Mouse (Mus musculus) erythroblast, embryonic 14.5 days (primary cell): ENCODE data around the gene Arhgap15. TPM values are rescaled to one million over a fixed set of nuclear protein-coding genes. Genes with fewer than 3 reads are reported as not detected.

ENCODE experiments used
- H3K27me3 ChIP-seq: 2 replicates; pipeline ENCODE4 v1.6.1; 2012; ENCODE audit warnings: inconsistent platforms; ENCODE audit not compliant: control insufficient read depth
- H3K36me3 ChIP-seq: 2 replicates; pipeline ENCODE4 v1.6.1; 2012; ENCODE audit warnings: mild to moderate bottlenecking, inconsistent platforms; ENCODE audit not compliant: control insufficient read depth
- H3K4me1 ChIP-seq: 2 replicates; pipeline ENCODE4 v1.6.1; 2012; ENCODE audit warnings: inconsistent platforms; ENCODE audit not compliant: control insufficient read depth
- H3K4me3 ChIP-seq: replicated peaks from 2 replicates; pipeline ENCODE3; 2012; ENCODE audit warnings: moderate library complexity, mild to moderate bottlenecking, inconsistent platforms
- H3K9me3 ChIP-seq: 2 replicates; pipeline ENCODE4 v1.6.1; 2012; ENCODE audit warnings: low read length, inconsistent platforms, mixed read lengths; ENCODE audit not compliant: control insufficient read depth
- GATA1 ChIP-seq: IDR thresholded peaks from 2 replicates; pipeline ENCODE4 v1.6.1; 2012; ENCODE audit warnings: low read length, inconsistent platforms, mixed read lengths
- TAL1 ChIP-seq: IDR thresholded peaks from 3 replicates; pipeline ENCODE4 v1.6.1; 2012; ENCODE audit warnings: low read length, inconsistent platforms, mixed read lengths
- polyA plus RNA-seq: library from polyadenylated mRNA; stranded (reverse); fragments of >175 nt; gene quantifications from 2 replicates; pipeline ENCODE4 v1.2.3, GENCODE M21; 2012

Arhgap15 gene
- polyA plus RNA-seq, 1 experiment: 0.02 TPM

DNA sequence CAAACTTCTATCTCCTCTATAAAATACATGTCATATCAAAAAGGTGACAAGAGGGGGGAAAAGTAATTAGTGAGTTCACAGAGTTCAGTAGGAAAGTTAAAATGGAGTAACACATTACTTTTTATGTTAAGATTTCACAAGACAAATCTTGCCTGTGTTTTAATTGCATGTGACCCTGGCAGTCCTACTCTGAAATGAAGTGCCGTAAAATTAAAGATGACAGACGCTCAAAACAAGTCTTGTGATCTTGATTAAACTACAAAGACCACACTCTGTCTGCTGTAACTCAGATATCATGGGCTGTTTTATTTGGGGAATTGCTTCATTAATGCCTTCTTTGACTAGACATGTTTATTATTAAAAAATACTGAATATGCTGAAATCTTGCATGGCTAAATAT lies 647.0 kb downstream of the Arhgap15 start:
- H3K4me1 ChIP-seq: no peaks in the 10 kb centered on the region
- H3K9me3 ChIP-seq: no peaks in the 10 kb centered on the region
- no peaks in the 10 kb centered on the region for H3K27me3 ChIP-seq
- TF ChIP-seq TAL1: no peak
- TF ChIP-seq GATA1: no peak
- no peak overlapping the region for H3K4me3 ChIP-seq
- no peaks in the 10 kb centered on the region for H3K36me3 ChIP-seq

DNA sequence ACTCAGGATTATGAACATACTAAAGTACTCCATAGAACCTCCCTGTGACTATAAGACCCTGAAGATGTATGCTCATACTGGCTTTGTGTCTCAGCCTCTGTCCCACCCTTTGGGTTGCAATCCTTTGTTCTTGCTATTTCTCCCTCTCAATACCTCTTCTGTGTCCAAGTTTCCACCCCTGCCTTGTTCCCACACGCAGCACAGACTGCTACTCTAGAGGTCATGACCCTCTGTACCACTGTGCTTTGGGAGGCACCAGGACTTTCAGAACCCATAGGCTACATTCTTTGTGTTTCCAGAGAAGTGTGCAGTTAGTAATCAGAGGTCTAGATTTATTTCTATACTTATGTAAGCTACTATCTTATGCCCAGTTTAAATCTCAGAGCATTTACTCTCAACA lies 648.6 kb downstream of the Arhgap15 start:
- H3K27me3 ChIP-seq: no peaks in the 10 kb centered on the region
- no peak overlapping the region for H3K4me3 ChIP-seq
- H3K4me1 ChIP-seq: no peaks in the 10 kb centered on the region
- no peaks in the 10 kb centered on the region for H3K9me3 ChIP-seq
- no peak for TF ChIP-seq TAL1
- no peak for TF ChIP-seq GATA1
- H3K36me3 ChIP-seq: no peaks in the 10 kb centered on the region

DNA sequence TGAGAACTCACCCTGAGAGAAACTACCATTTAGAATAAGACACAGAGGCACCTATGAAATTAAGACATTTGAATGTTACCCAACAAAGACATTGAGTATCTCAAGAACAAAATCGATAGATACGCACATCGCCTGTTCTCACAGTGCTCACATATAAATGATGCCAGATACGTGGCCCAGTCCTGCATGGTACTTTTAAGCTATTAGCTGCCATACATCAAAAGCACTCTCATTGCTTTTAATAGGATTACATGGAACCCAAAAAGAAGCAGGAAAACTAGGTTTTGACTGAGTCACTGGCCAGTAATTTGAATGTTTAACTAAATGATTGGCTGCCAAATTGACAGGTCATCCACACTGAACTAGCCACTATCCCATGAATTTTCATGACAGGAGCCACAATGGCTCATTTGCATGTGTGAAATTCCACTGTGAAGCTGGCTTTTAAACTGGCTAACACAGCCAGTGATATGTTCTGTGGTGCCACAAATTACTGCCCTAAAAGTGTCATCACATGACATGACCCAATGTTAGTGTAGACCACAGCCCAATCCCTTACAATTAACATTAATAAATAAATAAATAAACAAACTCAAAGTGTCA lies 649.2 kb downstream of the Arhgap15 start:
- Histone ChIP-seq H3K27me3 (no peaks in the 10 kb centered on the region), H3K36me3 (no peaks in the 10 kb centered on the region), H3K4me3 (no peak overlapping the region), H3K9me3 (no peaks in the 10 kb centered on the region), H3K4me1 (no peaks in the 10 kb centered on the region)
- TF ChIP-seq TAL1 (no peak), GATA1 (no peak)

DNA sequence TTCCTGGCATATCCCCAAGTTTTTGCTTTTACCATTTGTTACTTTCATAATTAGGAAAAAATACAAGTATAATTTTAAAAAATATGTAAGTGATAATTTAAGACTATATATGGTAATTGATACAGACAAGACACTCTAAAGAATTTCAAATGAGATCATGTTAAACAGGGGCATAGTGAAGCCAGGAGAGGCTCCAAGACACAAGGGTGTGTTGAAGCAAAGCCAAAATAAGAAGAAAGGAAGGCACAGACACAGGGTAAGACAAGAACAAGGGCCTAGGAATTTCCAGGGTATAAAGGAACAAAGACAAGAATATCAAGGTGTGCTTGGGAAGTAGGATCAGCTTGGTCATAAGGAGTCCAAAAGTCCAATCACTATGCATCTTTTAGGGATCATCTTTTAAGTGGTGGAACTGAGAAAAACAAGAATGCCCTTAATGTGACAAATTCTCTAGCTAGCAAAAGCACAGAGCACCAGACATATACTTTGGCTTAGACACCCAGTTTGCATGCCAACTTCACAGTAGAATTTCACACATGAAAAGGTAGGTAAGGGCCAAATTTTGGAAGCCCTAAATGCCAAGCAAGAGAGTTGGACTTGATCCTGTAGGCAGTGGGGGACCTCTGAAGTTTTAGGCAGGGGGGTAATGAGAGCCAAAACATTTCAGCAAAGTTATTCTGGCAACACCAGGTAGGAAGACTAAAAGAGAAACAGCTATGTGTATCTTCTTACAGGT lies 650.7 kb downstream of the Arhgap15 start:
- Histone ChIP-seq H3K36me3 (no peaks in the 10 kb centered on the region), H3K4me1 (no peaks in the 10 kb centered on the region), H3K4me3 (no peak overlapping the region), H3K9me3 (no peaks in the 10 kb centered on the region), H3K27me3 (no peaks in the 10 kb centered on the region)
- TF ChIP-seq GATA1: no peak
- TF ChIP-seq TAL1: no peak

DNA sequence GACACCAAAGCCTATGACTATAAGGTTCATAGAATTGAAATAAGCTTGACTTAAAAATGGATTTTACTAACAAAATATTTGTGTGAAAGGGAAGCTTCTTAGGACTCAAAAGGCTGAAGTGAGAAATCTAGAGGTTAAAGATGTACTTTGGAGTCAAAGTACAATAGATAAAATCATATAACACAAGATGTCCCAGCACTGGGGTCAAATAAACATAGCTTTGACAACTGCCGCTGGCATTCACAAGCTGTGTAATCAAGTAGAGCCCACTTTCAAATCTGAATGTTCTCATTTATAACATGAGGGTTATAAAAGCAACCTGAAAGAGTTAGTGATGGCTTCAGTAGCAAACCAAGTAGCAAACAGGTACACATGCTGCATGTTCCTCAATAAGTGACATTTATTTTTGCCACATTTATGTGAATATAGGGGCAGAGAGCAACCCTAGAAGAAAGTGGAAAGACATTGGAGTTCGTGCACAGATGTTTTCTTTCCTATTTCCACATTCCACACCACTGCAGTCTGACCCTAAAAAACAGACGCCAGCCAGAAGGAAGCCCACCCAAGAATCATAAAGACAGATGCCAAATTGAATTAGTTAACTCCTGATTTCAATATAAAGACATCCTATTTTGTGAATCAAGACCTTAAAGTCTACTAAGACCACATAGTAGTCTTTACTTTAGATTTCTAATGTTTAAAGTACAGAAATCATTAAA lies 653.2 kb downstream of the Arhgap15 start:
- TF ChIP-seq GATA1 (no peak), TAL1 (no peak)

DNA sequence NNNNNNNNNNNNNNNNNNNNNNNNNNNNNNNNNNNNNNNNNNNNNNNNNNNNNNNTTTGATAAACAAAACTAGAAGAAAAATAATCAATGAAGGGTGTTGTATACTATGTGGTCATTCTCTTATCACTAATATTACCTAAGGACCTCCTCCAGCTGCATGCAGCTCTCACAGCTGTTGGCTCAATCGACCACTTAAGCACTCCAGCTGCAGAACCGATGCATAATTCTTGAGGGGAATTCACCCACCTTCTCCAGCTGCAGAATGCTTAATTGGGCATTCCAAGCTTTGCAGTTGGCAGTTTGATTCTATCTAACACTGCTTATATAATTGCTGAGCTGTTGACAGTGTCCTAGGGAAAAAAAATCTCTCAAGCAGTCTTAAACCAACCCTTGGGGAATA lies 663.0 kb downstream of the Arhgap15 start:
- Histone ChIP-seq H3K4me3 (no peak overlapping the region), H3K27me3 (no peaks in the 10 kb centered on the region), H3K36me3 (no peaks in the 10 kb centered on the region), H3K9me3 (no peaks in the 10 kb centered on the region), H3K4me1 (no peaks in the 10 kb centered on the region)
- no peak for TF ChIP-seq GATA1
- no peak for TF ChIP-seq TAL1

More for the DNA sequence above, 653.2 kb downstream of the Arhgap15 start:
- Histone ChIP-seq H3K4me3 (no peak overlapping the region), H3K36me3 (no peaks in the 10 kb centered on the region), H3K9me3 (no peaks in the 10 kb centered on the region; the same call in 1 of the 2 replicates), H3K27me3 (no peaks in the 10 kb centered on the region), H3K4me1 (no peaks in the 10 kb centered on the region)

DNA sequence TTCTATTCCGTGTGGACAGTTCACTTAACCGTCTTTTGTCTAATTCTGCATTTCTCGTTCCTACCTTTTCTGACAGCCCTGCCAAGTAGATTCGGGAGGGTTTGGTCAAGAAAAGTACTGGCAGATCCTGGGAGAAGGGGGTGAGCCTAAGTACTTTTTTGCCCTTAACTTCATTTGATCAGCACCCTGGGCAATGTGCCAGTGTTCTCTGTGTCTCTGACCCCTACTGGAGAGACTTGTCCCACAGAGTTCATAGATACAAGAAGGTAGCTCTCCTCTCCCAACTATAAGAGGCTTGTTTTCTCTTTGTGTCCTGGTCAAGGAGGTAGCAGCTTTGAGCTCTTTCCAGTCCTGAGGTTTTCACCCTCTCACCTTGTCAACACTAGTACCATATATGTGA lies 667.7 kb downstream of the Arhgap15 start:
- Histone ChIP-seq H3K36me3 (no peaks in the 10 kb centered on the region), H3K9me3 (no peaks in the 10 kb centered on the region), H3K4me3 (no peak overlapping the region), H3K4me1 (no peaks in the 10 kb centered on the region), H3K27me3 (no peaks in the 10 kb centered on the region)
- no peak for TF ChIP-seq GATA1
- no peak for TF ChIP-seq TAL1

DNA sequence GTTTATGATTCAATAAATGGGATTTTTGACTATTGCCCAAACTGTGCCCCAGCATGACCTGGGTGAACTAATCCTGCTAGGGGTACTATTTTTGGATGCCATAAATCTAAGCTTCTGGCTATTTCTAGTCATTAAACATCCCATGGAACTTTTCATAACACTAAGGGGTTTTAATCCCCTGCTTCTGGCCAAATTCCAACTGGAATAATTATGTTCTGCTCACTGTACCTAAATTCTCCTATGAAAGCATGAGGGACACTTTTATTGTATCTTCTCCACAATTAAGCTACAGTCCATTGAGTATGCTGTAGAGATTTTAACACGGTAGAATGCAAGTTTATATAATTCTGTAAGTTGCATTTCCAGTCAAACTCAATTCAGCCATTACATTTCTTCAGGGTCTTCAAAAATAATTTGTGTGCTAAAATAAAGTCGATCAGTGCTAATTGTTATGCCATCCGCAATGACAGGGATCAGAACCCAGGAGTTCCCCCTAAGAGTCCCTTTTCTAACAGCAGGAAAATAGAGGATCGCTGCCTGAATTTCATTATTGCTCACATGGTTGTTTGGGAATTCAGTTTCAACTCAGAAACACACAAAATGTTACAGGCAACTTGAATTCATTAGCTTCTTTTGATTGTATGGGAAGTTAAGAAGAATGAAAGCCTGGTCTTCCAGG lies 671.1 kb downstream of the Arhgap15 start:
- TF ChIP-seq TAL1 (no peak), GATA1 (no peak)
- Histone ChIP-seq H3K36me3 (no peaks in the 10 kb centered on the region), H3K4me3 (no peak overlapping the region), H3K4me1 (no peaks in the 10 kb centered on the region), H3K27me3 (no peaks in the 10 kb centered on the region), H3K9me3 (no peaks in the 10 kb centered on the region)

DNA sequence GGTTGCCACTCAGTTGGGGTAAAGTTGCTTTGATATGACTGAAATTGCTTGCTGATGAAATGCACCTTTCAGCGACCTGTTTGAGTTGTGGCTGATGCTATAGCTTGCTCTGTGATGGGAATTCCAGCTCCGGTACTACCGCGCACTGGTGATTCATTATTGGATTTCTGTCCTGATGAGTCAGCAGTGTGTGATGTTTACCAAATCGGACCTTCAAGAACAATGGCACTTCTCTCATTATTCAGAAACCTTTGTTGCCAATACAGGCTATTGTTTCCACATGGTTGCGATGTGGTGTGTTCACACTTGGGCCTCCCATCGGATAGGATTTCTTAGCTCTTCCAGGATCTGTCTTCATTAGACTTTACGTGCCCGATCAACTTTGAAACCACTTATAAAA lies 681.9 kb downstream of the Arhgap15 start:
- Histone ChIP-seq H3K27me3 (no peaks in the 10 kb centered on the region), H3K36me3 (no peaks in the 10 kb centered on the region), H3K4me1 (no peaks in the 10 kb centered on the region), H3K4me3 (no peak overlapping the region), H3K9me3 (no peaks in the 10 kb centered on the region)
- TF ChIP-seq GATA1 (no peak), TAL1 (no peak)
